Mouse (Mus musculus) embryonic stem cell, embryonic (primary cell): ENCODE data around the gene Nsd1.

ENCODE experiments used
- CTCF ChIA-PET, 4 experiments: fragments of 300-600 bp in 2 of 4; fragments of 350-600 bp in 2 of 4; sonication (Branson Sonifier 250); formaldehyde crosslinking; loops; one replicate each; lab custom pipeline; 2022; ENCODE audit warnings: inconsistent platforms in 2 of 4; lab: Charles Lee
- POLR2A ChIA-PET, 4 experiments: fragments of 300-600 bp in 2 of 4; fragments of 350-600 bp in 2 of 4; sonication (Branson Sonifier 250); formaldehyde crosslinking; loops; one replicate each; lab custom pipeline; 2022; ENCODE audit warnings: antibody characterized with exemption in 4 of 4, inconsistent platforms in 1 of 4; lab: Charles Lee

Nsd1 gene

GRCm38 (mm10) chr13:55346745-55347144, 137.2 kb downstream of the Nsd1 start:
- POLR2A ChIA-PET = interaction anchor here (0.5 to 15.9 kb wide), 16 partner anchors 7 to 119 kb away, joined by 3 to 243 read pairs (median 5); partner anchors contain the start of genes Lman2 (in 1 of the 4) and Mxd3 (in 1 of the 4)
- CTCF ChIA-PET = interaction anchor here in 2 of 4 experiments (0.6 to 2.4 kb wide), 3 partner anchors 8 to 385 kb away, joined by 3 to 9 read pairs (median 4); no protein-coding TSS in a partner anchor

- ChIA-PET CTCF (no interaction called here), POLR2A (interaction anchor here in 3 of 4 experiments (1.0 to 2.2 kb wide), 4 partner anchors 14 to 173 kb away, joined by 3 to 15 read pairs (median 4); no protein-coding TSS in a partner anchor)
Observed at GRCm38 (mm10) chr13:55361145-55361544, 151.6 kb downstream of the Nsd1 start.

GRCm38 (mm10) chr13:55361974-55362452, 152.4 kb downstream of the Nsd1 start:
- CTCF ChIA-PET = interaction anchor here in 1 of 4 experiments (1.1 kb wide), 1 partner anchor 31 kb away, joined by 5 read pairs; no protein-coding TSS in a partner anchor
- POLR2A ChIA-PET = interaction anchor here in 3 of 4 experiments (1.0 to 2.8 kb wide), 13 partner anchors 8 to 179 kb away, joined by 3 to 17 read pairs (median 7); partner anchors contain the start of genes Grk6 (in 1 of the 3) and Mxd3 (in 1 of the 3)

GRCm38 (mm10) chr13:55362453-55363060, 153.0 kb downstream of the Nsd1 start, which contains the start of gene Lman2:
TSS of gene Lman2 (minus strand) at chr13:55362783.
- ChIA-PET CTCF (interaction anchor here (0.6 to 1.7 kb wide), 8 partner anchors 16 to 74 kb away, joined by 3 to 7 read pairs (median 4); partner anchors contain the start of gene Mxd3 (in 1 of the 4)), POLR2A (interaction anchor here (0.6 to 2.8 kb wide), 48 partner anchors 9 to 596 kb away, joined by 3 to 17 read pairs (median 4); partner anchors contain the start of genes Grk6 (in 2 of the 4), Ddx41 (in 1 of the 4), Mxd3 (in 1 of the 4) and Prelid1 (in 1 of the 4))
